1 mouse cellular context compared by ENCODE assay signal in the genomic region with DNA sequence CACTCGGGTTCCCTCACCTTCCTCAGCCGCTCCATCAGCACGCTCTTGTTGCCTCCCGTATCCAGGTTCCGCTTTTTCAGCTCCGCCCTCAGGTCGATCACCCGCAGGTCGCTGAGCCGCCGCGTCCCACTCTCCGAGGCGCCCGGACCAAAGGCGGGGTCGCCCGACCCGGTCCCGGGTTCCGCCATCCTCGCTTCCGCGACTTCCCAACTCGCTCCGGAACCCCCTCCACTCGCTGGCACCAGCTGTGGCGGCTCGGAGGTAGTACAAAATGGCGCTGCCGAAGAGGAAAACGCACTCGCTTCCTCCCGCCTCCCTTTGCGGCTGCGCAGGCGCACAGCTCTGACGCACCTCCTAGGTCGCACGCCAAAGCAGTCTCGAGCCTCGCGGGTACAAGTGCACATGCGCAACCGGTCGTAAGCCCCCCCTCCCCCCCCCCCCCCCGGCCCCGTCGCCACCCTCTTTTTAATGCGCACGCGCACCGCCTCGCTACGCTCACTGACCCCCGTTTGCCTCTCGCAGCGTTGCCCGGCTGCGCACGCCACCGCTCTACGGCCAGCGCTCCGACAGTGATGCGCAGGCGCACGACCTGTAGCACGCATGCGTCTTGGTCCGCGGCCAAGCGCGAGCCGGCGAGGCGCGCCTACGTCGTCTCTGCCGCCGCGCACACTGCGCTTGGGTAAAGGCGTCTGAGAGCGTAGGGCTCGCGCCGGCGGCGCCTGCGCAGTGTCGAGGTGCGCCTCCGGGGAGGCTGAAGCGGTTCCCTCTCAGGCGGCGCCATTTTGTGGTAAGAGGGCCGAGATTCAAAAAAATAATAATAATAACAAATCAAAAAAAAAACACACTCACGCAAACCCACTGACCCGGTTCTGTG.
TF ChIP-seq lines count a peak whose summit lies in the region.

A gene (minus strand): TSS at position 329 of the 874 bp plus-strand sequence.
A gene (plus strand): TSS at position 569 of the 874 bp plus-strand sequence.

TF ChIP-seq in MEL, 35 proteins besides CTCF, POLR2A, EP300 and RAD21 (continued from another document):
- TF ChIP-seq ZMIZ1 (IDR thresholded peaks at IDR 0.05; ENCODE audit: low read depth, low read length): peak; percentile 61; the same call in 1 of the 2 replicates
- TF ChIP-seq MXI1 (IDR thresholded peaks at IDR 0.05; ENCODE audit: low read depth, low read length): peak; percentile 88
- 0 out of 2 replicates have a peak, but pooled peaks have one; percentile 14 for TF ChIP-seq ZC3H11A (IDR thresholded peaks at IDR 0.05; ENCODE audit: low read depth, low read length)
- peak; percentile 56; the same call in 1 of the 2 replicates for TF ChIP-seq SIN3A (IDR thresholded peaks at IDR 0.05; ENCODE audit: low read length)
- TF ChIP-seq GABPA (IDR thresholded peaks at IDR 0.05; ENCODE audit: low read depth, low read length): no peak
- peak; percentile 38 for TF ChIP-seq TCF12 (IDR thresholded peaks at IDR 0.05; ENCODE audit: low read depth, low read length)
- peak; percentile 86 for TF ChIP-seq HCFC1 (IDR thresholded peaks at IDR 0.05; ENCODE audit: low read depth, low read length)
- TF ChIP-seq POLR2AphosphoS5 (IDR thresholded peaks at IDR 0.05; ENCODE audit: borderline replicate concordance, low read depth, low read length): no peak
- 0 out of 2 replicates have a peak, but pooled peaks have one; percentile 20 for TF ChIP-seq POLR2AphosphoS2 (IDR thresholded peaks at IDR 0.05; ENCODE audit: low read length)
TF ChIP-seq in MEL: peak in this region for 15.
